Mouse (Mus musculus) Muller cell, postnatal 12 days (primary cell): ENCODE measurements around the gene Msx1.

Experiments used
- DNase-seq: peaks from one replicate; pipeline ENCODE4 v3.0.0-alpha.2; 2015; ENCODE audit errors: inconsistent ontology term

The Msx1 gene

DNA sequence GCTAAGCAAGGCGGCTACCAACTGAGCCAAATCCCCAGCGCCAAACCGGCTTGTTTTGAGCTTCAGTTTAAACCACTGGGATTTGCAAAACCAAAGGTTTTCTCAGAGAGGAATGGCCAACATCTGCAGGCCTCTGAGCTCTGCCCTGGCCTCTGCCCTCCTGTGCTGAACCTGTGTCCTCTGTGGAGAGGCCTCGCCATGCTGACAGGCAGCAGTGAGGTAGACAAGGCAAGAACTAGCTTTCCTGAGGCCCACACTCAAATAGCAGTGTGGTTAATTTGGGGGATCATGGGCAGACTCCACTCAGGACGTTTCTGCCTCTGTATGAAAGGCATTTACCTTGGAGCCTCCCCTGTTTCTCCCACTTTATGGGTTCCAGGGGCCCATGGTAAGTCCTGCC, 27.6 kb downstream of the Msx1 start:
- no peak for DNase-seq

DNA sequence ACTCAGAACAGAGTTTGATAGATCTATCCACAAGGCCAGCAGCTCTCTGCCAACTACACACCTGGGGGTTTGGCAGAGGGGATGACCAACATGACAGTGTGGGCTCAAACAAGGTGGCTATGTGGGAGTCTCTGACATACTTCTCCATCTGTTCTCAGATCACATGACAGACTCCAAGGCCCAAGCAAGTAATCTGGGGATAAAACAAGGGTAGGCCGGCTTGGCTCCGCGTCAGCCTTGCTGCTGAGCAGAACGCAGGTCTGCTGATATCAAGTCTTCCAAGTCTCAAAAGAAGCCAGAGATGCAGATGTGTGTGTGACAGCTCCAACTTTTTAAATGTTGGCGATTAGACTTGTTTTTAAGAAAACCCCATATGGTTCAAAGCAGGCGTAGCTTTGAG, 28.7 kb downstream of the Msx1 start:
- no peak for DNase-seq

DNA sequence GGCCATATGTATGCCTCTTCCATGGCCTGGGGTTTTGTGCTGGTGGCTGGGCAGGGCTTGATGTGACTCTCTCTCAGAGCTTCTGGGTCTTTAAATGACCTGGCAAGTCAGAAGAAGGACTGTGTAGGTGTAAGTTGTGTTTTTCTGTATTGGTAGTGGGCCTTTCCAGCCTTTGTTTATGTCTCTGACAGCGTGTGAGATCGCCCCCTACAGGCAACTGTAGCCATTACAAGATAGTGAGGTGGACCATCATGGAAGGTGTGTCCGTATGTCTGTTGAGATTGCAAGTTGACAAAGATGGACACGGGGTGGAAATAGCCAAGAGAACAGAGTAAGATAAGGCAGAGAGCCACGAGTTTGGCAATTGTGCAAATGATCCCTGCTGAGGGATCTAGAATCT, 32.2 kb downstream of the Msx1 start:
- DNase-seq: no peak

DNA sequence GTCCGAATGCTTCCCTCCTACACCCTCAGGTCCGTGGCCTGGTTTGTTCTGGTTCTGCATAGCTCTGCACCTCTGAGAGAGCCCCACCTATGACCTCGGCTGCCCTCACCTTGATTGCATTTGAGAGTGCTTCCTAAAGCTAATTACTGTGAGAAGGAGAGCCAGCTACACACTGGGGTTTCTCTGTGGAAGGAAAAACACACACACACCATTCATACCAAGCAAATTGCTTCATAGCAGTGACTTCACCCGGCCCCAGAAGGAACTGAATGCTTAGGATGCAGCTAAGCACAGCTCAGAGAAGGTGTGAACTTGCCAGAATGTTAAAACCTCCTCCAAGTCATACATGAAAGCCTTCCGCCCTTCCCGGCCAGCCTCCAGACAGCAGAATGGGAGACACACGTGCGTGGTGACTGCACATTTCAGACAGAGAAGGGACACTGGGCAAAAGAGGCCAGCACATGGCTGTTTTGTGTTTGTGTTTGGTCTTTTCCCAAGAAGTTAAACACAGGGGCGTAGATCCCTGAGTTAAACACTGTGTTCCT, 39.5 kb downstream of the Msx1 start:
- no peak for DNase-seq

DNA sequence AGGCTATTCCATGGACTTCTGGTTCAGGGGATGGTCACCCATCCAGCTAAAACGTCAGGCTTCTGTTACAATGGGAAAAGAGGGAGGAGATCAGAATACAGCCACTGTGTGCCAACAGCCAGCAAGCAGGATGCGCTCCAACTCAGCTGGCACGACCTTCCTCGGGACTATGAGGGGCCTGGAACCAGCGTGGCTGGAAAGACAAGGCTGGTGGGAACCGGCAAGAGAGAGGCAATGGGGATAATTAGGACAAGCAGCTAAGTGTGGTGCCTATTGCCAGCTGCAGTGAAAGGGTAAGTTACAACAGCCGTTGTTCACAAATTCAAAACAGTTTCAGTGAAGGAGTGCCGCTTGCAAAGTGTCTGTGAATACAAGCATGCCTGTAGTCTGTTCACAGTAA, 41.1 kb downstream of the Msx1 start:
- no peak for DNase-seq

DNA sequence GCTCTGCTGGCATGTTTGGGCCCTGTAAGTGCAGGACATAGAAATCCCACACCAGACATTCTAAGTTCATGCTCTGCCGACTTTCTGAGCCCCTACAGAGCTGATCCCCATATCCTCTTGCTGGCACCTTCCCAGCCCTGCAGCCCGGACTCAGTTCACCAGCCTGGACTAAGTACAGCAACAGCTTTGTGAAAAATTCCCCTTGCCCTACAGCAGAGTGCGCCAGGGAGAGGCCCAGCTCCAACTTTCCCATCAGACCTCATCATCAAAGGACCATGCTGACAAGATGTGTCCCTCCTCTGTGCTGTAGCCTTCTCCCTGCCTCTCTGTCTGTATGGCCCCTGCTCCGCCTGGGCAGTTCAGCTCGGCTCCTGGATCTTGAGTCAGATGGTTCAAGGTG, 48.7 kb downstream of the Msx1 start:
- no peak for DNase-seq

DNA sequence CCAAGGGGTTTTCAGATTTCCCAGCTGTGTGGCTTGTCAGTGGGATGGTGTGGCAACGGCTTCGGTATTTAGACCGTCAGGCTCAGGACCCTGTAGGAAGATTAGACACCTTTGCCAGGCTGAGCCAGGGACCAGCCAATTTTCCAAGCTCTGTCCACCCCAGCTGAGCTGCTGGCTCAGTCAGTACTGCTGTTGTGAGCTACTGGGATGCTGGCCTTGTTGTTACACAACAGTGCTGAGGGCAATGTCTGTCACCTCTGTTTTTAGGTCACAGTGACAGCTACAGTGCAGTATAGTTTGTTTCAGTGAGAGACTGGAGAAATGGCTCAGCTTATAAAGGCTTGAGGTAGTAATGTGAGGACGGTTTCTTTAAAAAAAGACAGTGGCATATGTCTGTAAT, 50.4 kb downstream of the Msx1 start:
- DNase-seq: no peak

DNA sequence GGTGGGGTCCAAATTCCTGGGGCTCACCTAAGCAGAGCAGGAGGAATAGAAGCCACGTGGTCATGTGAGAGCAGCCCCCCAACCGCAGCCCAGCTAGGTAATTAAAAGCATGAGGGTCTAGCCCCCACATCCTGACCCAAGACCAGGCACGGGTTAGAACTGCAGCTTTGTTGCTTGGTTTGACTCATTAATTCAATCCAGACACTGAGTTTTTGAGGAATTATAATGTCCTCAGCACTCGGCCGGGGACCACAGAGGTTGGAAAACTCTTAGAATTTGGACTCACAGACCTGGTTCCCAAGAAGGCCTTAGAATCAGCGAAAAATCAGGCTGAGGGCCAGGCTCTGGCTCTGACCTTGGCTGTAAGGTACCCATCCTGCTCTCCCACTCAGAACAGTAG, 53.5 kb downstream of the Msx1 start:
- no peak for DNase-seq
